Mouse (Mus musculus) heart, adult 2 months (tissue): Measurements from ENCODE around the gene Fblim1. TPM values are rescaled to one million over a fixed set of nuclear protein-coding genes. Genes with fewer than 3 reads are reported as not detected.

Experiments
- DNase-seq, 2 experiments: peaks; one replicate each; pipeline ENCODE4 v3.0.0; 2021
- H3K27ac ChIP-seq: fragments of 200-600 bp; 2 replicates; pipeline ENCODE4 v1.8.1; 2022
- H3K27me3 ChIP-seq: fragments of 200-500 bp; 2 replicates; pipeline ENCODE4 v1.6.1; 2012; ENCODE audit warnings: mild to moderate bottlenecking, low read length, inconsistent platforms, mixed read lengths; ENCODE audit not compliant: control insufficient read depth, insufficient read depth
- H3K36me3 ChIP-seq: fragments of 200-500 bp; 2 replicates; pipeline ENCODE4 v1.6.1; 2012; ENCODE audit warnings: low read length, inconsistent platforms; ENCODE audit not compliant: control insufficient read depth, insufficient read depth
- H3K4me1 ChIP-seq: fragments of 200-500 bp; 2 replicates; pipeline ENCODE4 v1.6.1; 2011; ENCODE audit warnings: low read length; ENCODE audit not compliant: control insufficient read depth, insufficient read depth
- H3K4me3 ChIP-seq: fragments of 200-600 bp; 2 replicates; pipeline ENCODE4 v1.8.1; 2022
- H3K79me2 ChIP-seq: fragments of 200-500 bp; replicated peaks from 2 replicates; pipeline ENCODE4 v1.6.1; 2012; ENCODE audit warnings: mild to moderate bottlenecking, inconsistent platforms, low read length, moderate library complexity, mixed read lengths; ENCODE audit not compliant: control insufficient read depth, insufficient read depth
- H3K9ac ChIP-seq: fragments of 200-500 bp; 2 replicates; pipeline ENCODE4 v1.6.1; 2012; ENCODE audit warnings: low read depth, mild to moderate bottlenecking, control low read depth, inconsistent platforms, low read length, mixed read lengths
- CTCF ChIP-seq: fragments of 200-600 bp; IDR thresholded peaks from 2 replicates; pipeline ENCODE4 v1.8.1; 2022; ENCODE audit warnings: antibody characterized with exemption, mild to moderate bottlenecking, moderate library complexity
- EP300 ChIP-seq: fragments of 200-500 bp; IDR thresholded peaks from 2 replicates; pipeline ENCODE4 v1.6.1; 2011; ENCODE audit warnings: low read depth, low read length, control low read depth; ENCODE audit not compliant: insufficient read depth
- POLR2A ChIP-seq: fragments of 200-500 bp; IDR thresholded peaks from 2 replicates; pipeline ENCODE4 v1.6.1; 2011; ENCODE audit warnings: mild to moderate bottlenecking, low read depth, low read length, control low read depth; ENCODE audit not compliant: insufficient read depth
- WGBS: fragments of 180-500 bp; shearing (Covaris S2); methylation state at CpG from one replicate; pipeline ENCODE4 v1.1.7; 2018; 5-methylcytosine and 5-hydroxymethylcytosine counted together
- intact Hi-C: fragments of 180-260 bp; cut with DNase I; formaldehyde crosslinking; loops from one replicate; pipeline ENCODE4 v1.15.1; 2025
- polyA plus RNA-seq: library from polyadenylated mRNA; depleted of rRNA; stranded (reverse); fragments of >200 nt; gene quantifications from 2 replicates; pipeline ENCODE4 v1.2.3, GENCODE M21; 2012
- total RNA-seq, 2 experiments: library from RNA; stranded (reverse); gene quantifications; 2 replicates each; pipeline ENCODE4 v1.2.3; 2021

The Fblim1 gene
- total and polyA plus RNA-seq, 3 experiments = 236 to 297 (median 263) TPM

DNA sequence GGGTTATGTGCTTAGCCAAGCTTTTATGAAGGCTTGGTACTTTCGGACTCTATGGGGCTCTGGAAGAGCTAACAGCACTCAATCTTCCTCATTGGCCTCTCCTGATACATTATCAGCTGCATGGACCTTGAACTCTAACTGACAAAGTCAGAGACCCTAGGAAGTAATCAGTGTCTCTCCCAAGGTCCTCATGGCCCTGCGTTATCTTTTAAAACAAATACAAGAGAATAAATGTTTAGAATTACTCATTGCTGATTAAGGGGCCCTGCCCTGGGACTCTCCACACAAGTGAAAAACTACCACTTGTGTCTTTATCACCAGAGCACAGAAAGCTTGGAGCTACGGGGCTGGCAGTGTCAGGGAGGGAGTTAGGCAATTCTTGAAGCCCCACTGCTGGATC, 27.1 kb downstream of the Fblim1 start:
- H3K79me2 ChIP-seq = no peaks in the 10 kb centered on the region
- H3K4me3 ChIP-seq = no peak overlapping the region
- TF ChIP-seq EP300 = no peak
- no peak for TF ChIP-seq POLR2A
- no peak for TF ChIP-seq CTCF
- H3K36me3 ChIP-seq = peaks cover 3% of the 10 kb centered on the region
- H3K9ac ChIP-seq = no peak overlapping the region
- intact Hi-C loops = no loop called here
- no peaks in the 10 kb centered on the region for H3K27me3 ChIP-seq
- H3K4me1 ChIP-seq = peaks cover 3% of the 10 kb centered on the region
- WGBS = 35% methylated on average over 3 of the region's 3 CpGs
- DNase-seq = no peak
- no peak overlapping the region for H3K27ac ChIP-seq

DNA sequence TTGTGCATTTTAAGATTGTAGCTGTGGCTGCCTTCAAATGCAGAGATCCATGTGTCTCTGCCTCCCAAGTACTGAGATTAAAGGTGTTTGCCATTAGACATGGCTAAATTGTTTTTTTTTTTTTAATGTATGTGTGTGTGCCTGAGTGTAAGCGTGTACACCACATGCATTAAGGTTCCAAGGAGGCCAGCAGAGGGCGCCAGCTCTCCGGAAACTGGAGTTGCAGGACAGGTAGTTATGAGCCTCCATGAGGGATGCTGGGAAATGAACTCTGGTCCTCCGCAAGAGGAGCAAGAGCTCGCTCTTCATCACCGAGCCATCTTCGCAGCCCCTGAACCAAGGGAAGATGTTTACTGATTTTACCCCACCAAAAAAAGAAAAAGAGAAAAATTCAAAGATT, 29.0 kb downstream of the Fblim1 start:
- no peaks in the 10 kb centered on the region for H3K79me2 ChIP-seq
- no peak overlapping the region for H3K4me3 ChIP-seq
- peaks cover 7% of the 10 kb centered on the region for H3K4me1 ChIP-seq
- WGBS = 98% methylated on average over 7 of the region's 7 CpGs
- intact Hi-C loops = no loop called here
- peaks cover 3% of the 10 kb centered on the region for H3K36me3 ChIP-seq
- TF ChIP-seq CTCF (peak; percentile 35), EP300 (no peak)
- no peak for DNase-seq
- H3K27ac ChIP-seq = no peak overlapping the region
- no peaks in the 10 kb centered on the region for H3K27me3 ChIP-seq
- no peak overlapping the region for H3K9ac ChIP-seq

DNA sequence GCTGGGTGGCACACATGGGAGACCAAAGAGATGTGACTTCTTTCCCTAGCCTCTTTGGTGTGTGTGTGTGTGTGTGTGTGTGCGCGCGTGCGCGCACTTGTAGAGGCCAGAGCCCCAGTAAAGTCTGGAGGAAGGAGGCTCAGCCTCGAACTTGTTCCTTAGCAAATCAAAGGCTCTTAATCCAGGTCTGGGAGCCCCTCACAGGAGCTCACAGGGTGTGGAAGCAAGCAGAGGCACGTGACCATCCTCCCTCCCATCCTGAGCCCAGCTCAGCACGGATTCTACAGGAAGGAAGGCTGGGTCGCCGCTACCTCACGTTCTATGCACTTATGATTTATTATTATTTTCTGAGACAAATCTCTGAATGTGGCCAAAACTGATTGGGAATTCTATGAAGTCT, 29.5 kb downstream of the Fblim1 start:
- WGBS = 76% methylated on average over 11 of the region's 11 CpGs
- H3K4me3 ChIP-seq = no peak overlapping the region
- H3K27ac ChIP-seq = no peak overlapping the region
- no peaks in the 10 kb centered on the region for H3K79me2 ChIP-seq
- peaks cover 8% of the 10 kb centered on the region for H3K4me1 ChIP-seq
- H3K9ac ChIP-seq = no peak overlapping the region
- no peak for DNase-seq
- intact Hi-C loops = no loop called here
- no peaks in the 10 kb centered on the region for H3K27me3 ChIP-seq
- TF ChIP-seq EP300 (no peak), POLR2A (no peak), CTCF (no peak)
- peaks cover 3% of the 10 kb centered on the region for H3K36me3 ChIP-seq

DNA sequence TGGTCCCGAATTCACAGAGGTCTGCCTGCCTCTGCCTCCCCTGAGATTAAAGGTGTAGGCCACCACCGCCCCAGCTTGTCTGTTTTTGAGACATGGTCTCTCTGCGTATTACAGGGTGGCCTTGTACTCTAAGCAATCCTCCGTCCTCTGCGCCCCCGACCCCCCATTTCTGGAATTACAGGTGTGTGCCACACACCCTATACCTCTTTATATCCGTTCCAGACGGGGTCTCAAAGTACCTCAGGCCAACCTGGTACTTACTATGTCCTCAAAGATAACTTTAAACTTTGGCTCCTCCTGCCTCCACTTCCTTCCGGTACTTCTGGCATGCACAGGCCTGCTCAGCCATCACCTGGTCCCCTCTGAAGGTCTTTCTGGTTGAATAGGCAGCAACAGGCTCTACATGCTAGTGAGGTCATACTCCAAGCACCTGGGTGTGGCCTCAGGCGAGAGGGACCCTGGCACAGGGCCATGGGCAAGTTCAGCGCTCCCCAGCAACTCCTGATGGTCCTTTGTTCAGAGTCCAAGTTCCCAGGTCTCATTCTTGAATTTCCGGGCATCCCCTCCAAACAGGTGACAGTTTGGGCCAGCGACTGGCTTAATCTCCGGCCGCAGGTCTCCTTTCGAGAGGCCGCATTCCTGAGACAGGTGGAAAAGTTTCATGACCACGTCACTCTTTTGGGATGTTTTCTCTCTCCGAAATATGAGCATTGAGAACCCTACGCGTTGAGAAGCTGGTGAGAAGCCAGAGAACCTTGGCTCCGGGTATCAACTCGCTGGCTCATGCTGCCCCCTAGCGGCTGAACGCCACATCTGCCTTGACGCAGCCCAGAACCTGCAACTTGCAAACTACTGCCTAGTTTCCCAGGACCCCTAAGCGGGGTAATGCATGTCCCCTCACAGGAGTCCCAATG, 30.9 kb downstream of the Fblim1 start:
- Histone ChIP-seq H3K36me3 (peaks cover 3% of the 10 kb centered on the region; the same call in 1 of the 2 replicates), H3K4me1 (peaks cover 16% of the 10 kb centered on the region), H3K79me2 (no peaks in the 10 kb centered on the region), H3K4me3 (peak overlapping the region; percentile 9; the same call in 1 of the 2 replicates), H3K27me3 (no peaks in the 10 kb centered on the region), H3K27ac (peak overlapping the region; percentile 45), H3K9ac (no peak overlapping the region)
- TF ChIP-seq EP300 (peak; percentile 96), CTCF (peak; percentile 100), POLR2A (no peak; the same call in 1 of the 2 replicates)
- intact Hi-C loops = loop anchor here (1.0 to 2.0 kb wide), 4 partner anchors 16 to 171 kb away; partner anchors contain the start of gene Spen
- 33% methylated on average over 27 of the region's 27 CpGs for WGBS
- peak; percentile 85 to 90 for DNase-seq

DNA sequence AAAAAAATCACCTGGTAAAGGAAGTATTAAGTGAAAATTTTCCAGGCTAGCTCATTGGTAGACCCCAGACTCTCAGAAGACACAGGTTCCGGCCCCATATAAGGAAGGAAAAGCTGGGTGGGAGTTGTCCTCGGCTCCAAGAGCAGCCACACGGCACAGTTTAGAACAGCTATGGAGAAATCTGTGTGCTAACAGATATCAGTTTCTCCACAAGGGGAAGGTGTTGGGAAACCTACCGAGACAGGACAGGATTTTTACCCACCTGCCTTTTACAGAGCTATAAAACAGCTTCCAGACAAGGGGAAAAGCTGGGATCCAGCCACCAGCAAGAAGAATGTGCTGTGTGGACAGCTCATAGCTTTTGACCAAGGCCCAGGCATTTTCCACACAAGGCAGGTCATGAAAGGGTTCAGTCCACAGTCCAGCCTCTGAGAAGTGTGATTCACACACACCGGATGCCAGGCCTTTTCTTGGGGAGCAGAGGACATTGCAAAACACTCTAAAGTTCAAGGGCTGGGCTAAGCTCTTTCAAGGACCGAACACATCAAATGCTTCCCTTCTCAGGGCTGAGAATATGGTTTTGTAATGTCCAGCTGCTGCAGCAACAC, 32.4 kb downstream of the Fblim1 start:
- TF ChIP-seq CTCF = no peak
- no peak for TF ChIP-seq EP300
- no peak for TF ChIP-seq POLR2A
- H3K4me1 ChIP-seq = peaks cover 20% of the 10 kb centered on the region
- H3K27ac ChIP-seq = peak overlapping the region; percentile 55
- DNase-seq = peak; percentile 48 to 57
- WGBS = 33% methylated on average over 6 of the region's 6 CpGs
- no peak overlapping the region for H3K9ac ChIP-seq
- no peaks in the 10 kb centered on the region for H3K79me2 ChIP-seq
- no peak overlapping the region for H3K4me3 ChIP-seq
- no peaks in the 10 kb centered on the region for H3K36me3 ChIP-seq
- intact Hi-C loops = no loop called here
- no peaks in the 10 kb centered on the region for H3K27me3 ChIP-seq
